Mouse (Mus musculus): Measurements from ENCODE around the gene Trmt5. TPM values are rescaled to one million over a fixed set of nuclear protein-coding genes. Genes with fewer than 3 reads are reported as not detected.

The Trmt5 gene
- polyA plus RNA-seq, 2 experiments: 5.9 to 8.6 TPM

DNA sequence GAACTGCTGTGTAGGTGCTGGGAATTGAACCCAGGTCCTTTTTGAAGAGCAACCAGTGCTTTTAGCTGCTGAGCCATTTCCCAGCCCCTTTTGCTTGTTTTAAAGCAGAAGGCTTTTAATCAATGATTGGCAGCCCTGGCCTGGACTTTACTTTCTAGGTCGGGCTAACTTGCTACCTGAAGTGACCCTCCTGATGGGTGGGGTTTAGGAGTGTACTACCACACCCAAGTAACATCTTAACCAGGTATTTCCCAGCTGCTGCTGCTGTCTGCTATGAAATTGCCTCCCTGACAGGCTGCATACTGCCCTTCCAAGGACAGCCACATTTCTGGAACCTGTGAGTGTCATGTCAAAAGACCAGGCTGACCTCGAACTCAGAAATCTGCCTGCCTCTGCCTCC lies 14.0 kb upstream of the Trmt5 start:
- Histone ChIP-seq H3K4me2 (ENCODE audit: low read depth) (no peak overlapping the region), H3K4me3 (ENCODE audit: insufficient read depth in 1 of 2, low read depth in 2 of 2, low read length in 2 of 2) (no peak overlapping the region), H3K36me3 (replicated peaks; ENCODE audit: control insufficient read depth, insufficient read depth, low read depth) (no peaks in the 10 kb centered on the region), H3K27me3 (ENCODE audit: control insufficient read depth, insufficient read depth, low read length) (no peaks in the 10 kb centered on the region), H3K27ac (no peak overlapping the region), H3K4me1 (replicated peaks; ENCODE audit: control insufficient read depth in 2 of 2, insufficient read depth in 2 of 2, low read length in 1 of 2) (no peaks in the 10 kb centered on the region), H3K9ac (replicated peaks) (no peak overlapping the region), H3K9me3 (ENCODE audit: control insufficient read depth, low read length) (no peaks in the 10 kb centered on the region)
- no peak for TF ChIP-seq EP300 (IDR thresholded peaks at IDR 0.05; ENCODE audit: low read depth)
- DNase-seq (ENCODE audit: low read depth in 3 of 3, low spot score in 3 of 3): no peak
- ATAC-seq (ENCODE audit: insufficient read depth): no peak
- 65% methylated on average over 2 of the region's 2 CpGs for WGBS (ENCODE audit: insufficient replicate concordance)

GRCm38 (mm10) chr12:73298621-73299020 lies 12.1 kb upstream of the Trmt5 start:
- no peaks in the 10 kb centered on the region for H3K36me3 ChIP-seq (replicated peaks; ENCODE audit: control insufficient read depth, insufficient read depth, low read depth)
- H3K4me1 ChIP-seq (replicated peaks; ENCODE audit: control insufficient read depth in 2 of 2, insufficient read depth in 2 of 2, low read length in 1 of 2): no peaks in the 10 kb centered on the region
- 76% methylated on average over 5 of the region's 5 CpGs for WGBS (ENCODE audit: insufficient replicate concordance)
- no peak overlapping the region for H3K4me2 ChIP-seq (ENCODE audit: low read depth)
- TF ChIP-seq EP300 (IDR thresholded peaks at IDR 0.05; ENCODE audit: low read depth) (no peak), CTCF (IDR thresholded peaks at IDR 0.05; ENCODE audit: low read depth) (no peak)
- H3K9ac ChIP-seq (replicated peaks): no peak overlapping the region
- H3K27ac ChIP-seq: no peak overlapping the region
- ATAC-seq (ENCODE audit: insufficient read depth) (no peak), DNase-seq (ENCODE audit: low read depth in 3 of 3, low spot score in 3 of 3) (no peak)
- H3K9me3 ChIP-seq (ENCODE audit: control insufficient read depth, low read length): no peaks in the 10 kb centered on the region
- no peak overlapping the region for H3K4me3 ChIP-seq (ENCODE audit: insufficient read depth in 1 of 2, low read depth in 2 of 2, low read length in 2 of 2)
- H3K27me3 ChIP-seq (ENCODE audit: control insufficient read depth, insufficient read depth, low read length): no peaks in the 10 kb centered on the region

- Histone ChIP-seq H3K27me3 (ENCODE audit: control insufficient read depth, insufficient read depth, low read length) (no peaks in the 10 kb centered on the region), H3K9me3 (ENCODE audit: control insufficient read depth, low read length) (no peaks in the 10 kb centered on the region), H3K4me2 (ENCODE audit: low read depth) (no peak overlapping the region), H3K4me1 (replicated peaks; ENCODE audit: control insufficient read depth in 2 of 2, insufficient read depth in 2 of 2, low read length in 1 of 2) (no peaks in the 10 kb centered on the region), H3K36me3 (replicated peaks; ENCODE audit: control insufficient read depth, insufficient read depth, low read depth) (no peaks in the 10 kb centered on the region), H3K4me3 (ENCODE audit: insufficient read depth in 1 of 2, low read depth in 2 of 2, low read length in 2 of 2) (no peak overlapping the region), H3K9ac (replicated peaks) (no peak overlapping the region), H3K27ac (no peak overlapping the region)
- TF ChIP-seq EP300 (IDR thresholded peaks at IDR 0.05; ENCODE audit: low read depth): no peak
- no peak for TF ChIP-seq CTCF (IDR thresholded peaks at IDR 0.05; ENCODE audit: low read depth)
- ATAC-seq (ENCODE audit: insufficient read depth): no peak
- WGBS (ENCODE audit: insufficient replicate concordance): 72% methylated on average over 11 of the region's 11 CpGs
- DNase-seq (ENCODE audit: low read depth in 3 of 3, low spot score in 3 of 3): no peak
Observed at GRCm38 (mm10) chr12:73295505-73296140, 9.1 kb upstream of the Trmt5 start.

DNA sequence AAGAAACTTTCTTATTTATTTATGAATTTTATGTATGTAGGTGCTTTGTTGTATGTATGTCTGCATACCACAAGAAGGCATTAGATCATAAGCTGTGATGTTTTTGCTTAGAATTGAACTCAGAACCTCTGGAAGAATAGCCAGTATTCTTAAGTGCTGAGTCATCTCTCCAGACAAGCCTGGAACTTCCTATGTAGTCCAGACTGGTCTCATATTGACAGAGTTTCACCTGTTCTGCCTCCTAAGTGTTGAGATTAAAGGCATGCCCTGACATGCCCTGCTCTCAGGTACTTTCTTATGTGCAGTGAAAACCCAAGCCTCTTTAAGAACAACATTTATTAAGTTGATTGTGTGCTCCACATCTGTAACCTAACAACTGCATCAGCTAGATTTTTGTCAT lies 8.4 kb upstream of the Trmt5 start:
- Histone ChIP-seq H3K9me3 (ENCODE audit: control insufficient read depth, low read length) (no peaks in the 10 kb centered on the region), H3K27me3 (ENCODE audit: control insufficient read depth, insufficient read depth, low read length) (no peaks in the 10 kb centered on the region), H3K9ac (replicated peaks) (no peak overlapping the region), H3K4me2 (ENCODE audit: low read depth) (no peak overlapping the region), H3K36me3 (replicated peaks; ENCODE audit: control insufficient read depth, insufficient read depth, low read depth) (no peaks in the 10 kb centered on the region), H3K27ac (no peak overlapping the region), H3K4me1 (replicated peaks; ENCODE audit: control insufficient read depth in 2 of 2, insufficient read depth in 2 of 2, low read length in 1 of 2) (no peaks in the 10 kb centered on the region), H3K4me3 (ENCODE audit: insufficient read depth in 1 of 2, low read depth in 2 of 2, low read length in 2 of 2) (no peak overlapping the region)
- TF ChIP-seq CTCF (IDR thresholded peaks at IDR 0.05; ENCODE audit: low read depth) (no peak), EP300 (IDR thresholded peaks at IDR 0.05; ENCODE audit: low read depth) (no peak)
- DNase-seq (ENCODE audit: low read depth in 3 of 3, low spot score in 3 of 3) (no peak), ATAC-seq (ENCODE audit: insufficient read depth) (no peak)

GRCm38 (mm10) chr12:73288626-73289025 lies 2.1 kb upstream of the Trmt5 start:
- Histone ChIP-seq H3K9ac (replicated peaks) (no peak overlapping the region), H3K9me3 (ENCODE audit: control insufficient read depth, low read length) (no peaks in the 10 kb centered on the region), H3K36me3 (replicated peaks; ENCODE audit: control insufficient read depth, insufficient read depth, low read depth) (no peaks in the 10 kb centered on the region), H3K27me3 (ENCODE audit: control insufficient read depth, insufficient read depth, low read length) (no peaks in the 10 kb centered on the region), H3K4me3 (ENCODE audit: insufficient read depth in 1 of 2, low read depth in 2 of 2, low read length in 2 of 2) (no peak overlapping the region), H3K4me1 (replicated peaks; ENCODE audit: control insufficient read depth in 2 of 2, insufficient read depth in 2 of 2, low read length in 1 of 2) (peaks cover 0 to 17% of the 10 kb centered on the region in 2 experiments; a peak in 2 of 4 replicates), H3K4me2 (ENCODE audit: low read depth) (no peak overlapping the region), H3K27ac (no peak overlapping the region)
- DNase-seq (ENCODE audit: low read depth in 3 of 3, low spot score in 3 of 3) (no peak), ATAC-seq (ENCODE audit: insufficient read depth) (no peak)
- TF ChIP-seq EP300 (IDR thresholded peaks at IDR 0.05; ENCODE audit: low read depth): no peak
- no peak for TF ChIP-seq CTCF (IDR thresholded peaks at IDR 0.05; ENCODE audit: low read depth)
- 65% methylated on average over 3 of the region's 3 CpGs for WGBS (ENCODE audit: insufficient replicate concordance)

Measured in liver, embryonic 14.5 days (tissue).